Mouse (Mus musculus) thymus, postnatal 36 days (tissue): ENCODE data around the gene Rreb1.
A peak's percentile ranks its signal among the peaks of the same experiment; 100 is the strongest.

ENCODE experiments used
- DNase-seq, 2 experiments: peaks; one replicate each; pipeline ENCODE4 v3.0.0; 2022; ENCODE audit warnings: mixed read lengths in 2 of 2

Rreb1 gene

DNA sequence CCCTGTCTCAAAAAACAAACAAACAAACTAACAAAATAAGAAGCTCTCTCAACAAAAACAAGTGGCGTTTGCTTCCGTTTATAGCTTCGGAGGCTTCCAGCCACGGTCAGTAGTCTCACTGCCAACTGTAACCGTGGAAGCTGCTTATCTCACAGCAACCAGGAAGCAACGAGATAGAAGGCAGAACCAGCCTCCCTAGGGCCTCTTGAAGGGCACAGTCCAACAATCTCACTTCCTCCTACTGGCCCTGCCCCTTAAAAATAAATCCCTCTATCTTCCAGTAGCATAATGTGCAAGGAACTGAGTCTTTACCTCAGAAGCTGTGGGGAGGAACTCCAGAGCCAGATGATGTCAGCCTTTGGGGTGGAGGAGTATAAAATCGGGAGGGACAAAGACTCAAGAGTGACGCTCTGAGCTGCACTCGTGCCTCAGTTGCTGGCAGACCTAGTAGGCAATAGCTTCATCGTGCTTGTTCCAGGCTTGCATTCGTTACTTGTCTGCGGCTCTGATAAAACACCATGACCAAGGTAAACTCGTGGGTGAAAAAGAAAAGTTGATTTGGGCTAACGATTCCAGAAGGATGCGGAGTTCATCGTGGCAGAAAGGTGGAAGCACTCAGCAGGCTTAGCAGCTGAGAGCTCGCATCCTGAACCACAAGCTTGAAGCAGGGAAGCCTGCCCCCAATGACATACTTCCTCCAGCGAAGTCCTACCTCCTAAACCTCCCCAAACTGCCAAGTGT lies 180.5 kb downstream of the Rreb1 start:
- DNase-seq, result no peak

DNA sequence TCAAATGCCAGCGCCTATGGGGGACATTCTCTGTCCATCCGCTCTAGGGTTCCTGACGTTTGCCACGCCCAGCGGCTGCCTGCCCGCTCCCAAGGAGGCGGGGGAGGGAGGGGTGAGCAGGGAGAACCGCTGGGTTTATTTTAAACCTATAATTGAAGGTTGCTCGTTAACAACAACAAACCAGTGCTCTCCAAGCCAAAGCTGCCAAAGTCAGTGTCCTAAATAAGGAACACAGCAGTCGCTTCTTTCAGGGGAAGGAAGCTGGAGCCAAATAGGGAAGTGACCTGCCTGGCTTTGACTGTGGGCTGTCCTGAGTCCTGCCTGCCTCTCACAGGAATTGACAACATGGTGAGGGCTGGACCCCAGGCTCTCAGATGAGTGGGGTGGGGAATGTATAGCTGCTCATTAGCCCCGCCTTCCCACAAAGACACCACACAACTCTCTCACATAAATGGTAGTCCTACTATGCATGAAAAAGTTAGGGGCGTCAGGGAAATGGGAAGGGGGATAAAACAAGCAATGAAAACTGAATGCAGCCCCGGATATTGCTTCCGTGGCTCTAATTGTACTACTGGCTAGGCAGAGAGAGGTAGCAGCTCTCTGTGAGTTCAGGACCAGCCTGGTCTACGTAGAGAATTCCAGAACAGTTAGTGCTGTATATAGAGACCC lies 181.2 kb downstream of the Rreb1 start:
- no peak for DNase-seq

DNA sequence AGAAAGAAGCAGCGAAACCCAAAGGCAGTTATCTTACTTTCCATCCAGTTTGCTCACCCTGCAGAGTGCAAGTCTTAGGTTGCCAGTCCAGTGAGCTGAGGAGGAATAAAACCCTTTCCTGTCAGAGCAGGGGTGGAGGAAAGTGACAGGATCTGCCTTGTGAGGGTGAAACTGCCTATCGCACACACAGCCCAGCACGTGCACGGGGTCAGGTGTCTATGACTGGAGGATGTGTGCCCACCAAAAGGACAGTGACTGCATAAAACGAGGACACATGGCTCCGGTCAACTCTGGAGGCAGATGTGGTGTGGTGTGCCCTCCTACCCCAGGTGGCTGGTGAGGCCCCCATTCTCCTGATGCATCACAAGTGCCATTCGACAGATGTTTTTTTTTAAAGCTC lies 181.7 kb downstream of the Rreb1 start:
- DNase-seq, result no peak

DNA sequence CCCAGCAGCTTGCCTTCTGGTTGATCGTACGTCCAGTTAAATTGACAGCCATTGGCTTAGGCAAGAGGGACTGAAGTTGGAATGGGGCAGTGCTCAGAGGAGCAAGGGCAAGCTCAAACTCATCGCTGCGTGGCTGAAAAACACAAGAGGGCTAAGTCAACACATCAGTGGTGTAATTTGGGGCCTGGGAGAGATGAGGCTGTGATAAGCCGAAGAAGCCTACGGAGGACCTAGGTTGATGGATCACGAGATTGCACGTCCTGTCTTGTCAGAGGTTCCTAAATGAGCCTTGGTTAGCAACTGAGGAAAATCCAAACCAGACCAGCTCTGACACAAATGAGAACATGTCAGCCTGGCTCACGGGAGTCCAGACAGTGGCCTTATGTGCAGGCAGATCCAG lies 184.3 kb downstream of the Rreb1 start:
- no peak for DNase-seq

DNA sequence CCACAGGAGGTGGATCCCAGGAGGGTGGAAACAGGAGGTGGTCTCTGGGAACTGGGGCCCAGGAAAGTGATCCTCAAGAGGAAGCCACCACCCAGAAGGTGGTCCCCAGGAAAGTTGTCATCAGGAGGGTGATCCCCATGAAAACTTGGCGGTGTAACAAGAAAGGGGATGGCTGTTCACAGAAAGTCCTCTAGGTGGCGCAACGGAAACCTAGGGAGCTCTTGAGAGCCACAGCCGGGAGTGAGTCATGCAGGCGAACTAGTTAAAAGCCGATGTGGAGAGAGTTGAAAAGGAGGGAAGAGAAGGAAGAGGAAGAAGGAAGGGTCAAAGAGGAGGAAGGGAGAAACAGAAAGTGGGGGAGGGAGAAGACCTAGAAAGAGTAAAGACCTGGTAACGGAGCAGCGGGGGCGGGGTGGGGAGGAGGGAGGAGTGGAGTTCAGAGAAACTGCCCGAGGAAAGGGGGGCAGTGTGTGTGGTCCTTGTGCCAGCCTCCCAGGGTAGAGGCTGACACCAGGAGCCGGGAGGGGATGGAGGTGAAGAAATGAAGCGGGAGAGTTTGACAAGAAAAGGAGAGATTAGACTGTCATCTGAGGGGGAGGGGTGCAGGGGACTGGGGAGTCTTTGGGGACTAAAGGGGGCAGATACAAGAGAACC lies 185.3 kb downstream of the Rreb1 start:
- DNase-seq, result peak; percentile 67 to 69

DNA sequence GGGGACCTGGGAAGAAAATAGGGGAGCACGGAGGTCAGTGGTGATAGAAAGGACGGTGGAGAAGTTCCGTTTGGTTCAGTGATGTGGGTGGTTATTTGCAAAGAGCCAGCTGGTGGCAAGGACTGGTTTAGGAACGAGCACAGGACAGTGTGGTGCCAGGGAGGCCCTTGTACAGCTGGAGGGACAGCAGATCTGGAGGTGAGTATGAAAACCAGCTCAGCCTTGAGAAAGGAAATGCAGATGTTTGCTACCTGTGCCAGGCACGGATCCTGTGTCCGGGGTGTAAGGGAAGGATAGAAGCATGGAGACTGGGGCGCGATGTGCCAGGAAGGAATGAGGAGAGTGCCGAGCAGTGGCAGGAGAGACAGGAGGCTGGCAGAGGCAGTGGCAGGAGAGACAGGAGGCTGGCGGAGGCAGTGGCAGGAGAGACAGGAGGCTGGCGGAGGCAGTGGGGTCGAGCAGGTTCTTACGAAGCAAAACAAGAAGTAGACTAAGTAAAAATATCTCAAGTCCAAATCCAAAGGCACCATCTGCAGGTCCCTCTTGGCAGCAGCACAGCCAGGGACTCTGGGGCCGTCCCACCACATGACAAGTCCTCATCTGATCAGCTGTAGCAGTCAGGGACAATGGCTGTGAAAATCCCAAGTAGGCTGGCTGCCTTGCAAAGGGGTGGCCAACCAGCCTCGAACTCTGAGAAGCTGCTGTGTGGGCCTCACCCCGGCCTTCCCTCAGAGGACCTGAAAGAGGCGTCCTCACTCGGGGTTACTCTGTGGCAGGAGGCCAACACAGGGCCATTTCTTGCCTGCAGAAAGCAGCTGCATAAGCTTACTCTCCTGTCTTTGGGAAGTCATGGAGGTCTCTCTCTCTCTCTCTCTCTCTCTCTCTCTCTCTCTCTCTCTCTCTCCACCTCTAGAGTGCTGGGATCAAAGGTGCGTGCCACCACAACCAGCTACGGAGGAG lies 186.2 kb downstream of the Rreb1 start:
- no peak for DNase-seq

DNA sequence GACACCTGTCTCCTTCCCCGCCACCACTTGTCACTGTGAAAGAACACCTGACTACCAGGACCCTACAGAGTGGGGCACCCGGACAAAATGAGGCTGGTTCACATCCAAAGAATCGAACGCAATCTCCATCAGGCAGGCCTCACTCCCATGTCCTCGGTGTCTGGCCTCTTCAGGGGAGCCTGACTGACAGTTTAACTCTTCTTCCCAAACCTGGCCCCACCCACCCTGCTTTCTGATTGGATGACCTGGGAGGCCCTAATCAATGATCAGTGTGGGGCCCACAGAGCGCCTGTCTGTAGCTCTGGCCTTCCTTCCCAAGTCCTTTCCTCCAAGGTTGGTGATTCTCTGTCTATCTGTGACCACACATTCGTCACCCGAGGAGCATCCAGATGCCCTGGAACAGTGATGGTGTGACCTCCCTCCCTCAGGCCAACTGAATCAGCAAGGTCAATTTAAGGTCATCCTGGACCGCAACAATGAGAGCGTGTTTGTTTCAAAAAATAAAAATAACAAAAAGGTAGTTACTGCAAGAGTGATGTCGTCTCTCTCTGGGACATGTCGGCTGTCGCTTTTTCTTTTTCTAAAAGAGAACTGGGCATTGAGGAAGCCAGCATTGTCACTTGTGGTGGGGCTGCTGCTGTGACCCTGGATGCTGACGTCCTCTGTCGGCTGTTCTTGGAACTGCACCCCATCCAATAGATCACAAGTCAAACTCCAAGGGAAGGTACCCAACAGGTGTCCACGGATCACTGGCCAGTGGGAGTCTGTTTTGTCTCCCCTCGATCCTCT lies 187.1 kb downstream of the Rreb1 start:
- no peak for DNase-seq

DNA sequence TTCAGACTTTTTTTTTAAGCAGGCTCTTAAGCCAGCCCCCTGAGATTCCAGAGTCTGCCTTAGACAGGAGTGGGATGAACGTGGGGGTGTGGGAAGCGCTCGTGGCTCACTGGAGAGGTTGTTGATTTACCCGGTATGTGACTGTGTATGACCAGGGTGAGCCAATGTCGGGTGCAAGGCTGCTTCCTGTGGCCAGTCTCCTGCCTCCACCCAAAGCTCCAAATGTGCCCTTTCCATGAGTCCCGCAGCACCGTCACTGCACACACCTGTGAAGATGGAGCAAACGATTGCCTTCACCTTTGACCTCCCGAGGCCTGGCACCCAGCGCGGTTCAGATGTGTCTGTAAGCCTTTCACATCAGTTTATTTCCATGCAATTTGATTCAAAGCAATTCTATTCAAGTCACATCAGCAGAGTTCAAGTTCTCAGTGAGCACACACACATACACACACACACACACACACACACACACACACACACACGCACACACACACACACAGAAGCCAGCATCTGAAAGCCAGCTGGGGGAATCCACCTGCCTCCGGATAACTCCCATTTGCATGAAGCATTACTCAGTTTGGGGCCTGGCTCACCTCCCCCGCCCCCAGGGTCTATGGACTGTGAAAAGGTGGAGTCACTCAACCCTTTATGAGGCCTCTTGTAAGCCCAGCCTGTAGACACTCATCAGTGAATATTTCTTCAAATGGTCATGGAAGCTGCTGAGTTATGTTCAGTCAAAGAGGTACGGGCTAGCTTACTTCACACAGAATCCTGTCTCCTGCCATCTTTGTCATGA lies 188.3 kb downstream of the Rreb1 start:
- no peak for DNase-seq

DNA sequence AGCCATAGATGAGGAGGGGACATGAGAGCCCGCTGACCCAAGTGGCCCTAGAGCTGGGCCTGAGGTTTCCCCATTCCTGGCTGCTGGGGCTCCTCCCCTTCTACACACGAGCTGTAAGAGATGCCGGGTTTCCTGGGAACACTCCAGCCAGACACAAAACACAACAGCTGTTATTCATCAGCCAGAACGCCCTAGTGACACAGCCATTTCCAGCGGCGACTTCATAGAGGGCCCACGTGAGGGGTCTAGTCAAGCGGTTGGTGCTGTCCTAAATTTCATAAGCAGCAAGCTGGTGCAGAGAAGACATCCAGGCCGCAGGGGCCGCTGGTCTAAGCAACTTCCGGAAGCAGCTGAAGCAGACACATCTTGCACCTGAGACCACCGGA lies 188.8 kb downstream of the Rreb1 start:
- DNase-seq, result no peak

DNA sequence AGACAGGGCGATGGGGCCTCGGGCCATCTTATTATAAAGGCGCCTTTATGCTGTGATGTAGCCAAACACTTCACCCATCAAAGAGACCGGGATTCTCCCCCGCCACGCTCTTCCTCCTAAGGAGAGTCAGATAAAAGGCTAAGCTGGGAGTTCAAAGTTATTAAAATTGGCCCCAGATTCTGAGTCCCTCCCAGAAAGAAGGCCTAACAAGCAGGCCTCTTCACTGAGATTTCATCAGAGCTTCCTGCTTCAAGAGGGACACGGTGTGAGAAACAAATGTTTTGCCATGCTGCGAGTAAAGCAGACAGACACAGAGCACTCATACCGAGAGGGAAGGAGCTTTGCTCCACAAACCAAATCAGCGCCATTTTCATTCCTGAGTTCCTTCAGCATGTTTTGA lies 189.4 kb downstream of the Rreb1 start:
- DNase-seq, result no peak

DNA sequence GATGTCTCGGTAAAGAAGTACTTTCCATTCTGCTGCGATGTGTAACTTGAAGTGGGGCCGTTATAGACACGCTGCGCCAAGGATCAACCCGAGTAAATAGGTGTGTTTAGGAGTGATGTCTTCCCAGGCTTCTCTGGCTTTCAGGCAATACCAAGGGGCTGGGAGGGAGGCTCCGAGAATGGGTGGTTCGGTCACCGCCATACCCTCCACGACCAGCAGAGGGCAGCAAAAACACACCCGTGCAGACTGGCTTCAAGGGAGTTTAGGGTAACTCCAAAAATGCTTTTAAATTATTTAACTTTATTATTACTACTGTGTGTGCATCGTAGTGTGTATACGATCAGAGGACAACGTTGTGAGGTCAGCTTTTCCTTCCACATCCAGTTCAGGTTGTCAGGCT lies 191.1 kb downstream of the Rreb1 start:
- peak; percentile 78 to 89 for DNase-seq

DNA sequence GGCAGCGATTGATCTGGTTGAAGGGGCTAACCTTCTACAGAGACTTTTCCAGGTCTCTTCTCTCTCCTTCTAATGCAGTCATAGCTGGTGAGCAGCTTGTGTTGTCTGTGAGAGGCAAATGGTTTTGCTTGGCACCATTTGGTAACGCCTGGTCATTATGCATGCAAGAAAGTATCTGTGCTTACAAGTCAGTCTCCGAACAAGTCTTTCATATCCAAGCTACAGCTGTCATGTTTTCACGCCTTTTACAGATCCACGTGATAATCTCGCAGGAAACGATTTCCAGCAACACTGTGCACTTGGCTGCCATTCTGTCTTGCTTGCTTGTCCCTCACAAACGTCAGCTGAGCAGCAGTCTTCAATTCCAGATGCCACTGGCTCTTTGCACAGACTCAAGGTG lies 191.8 kb downstream of the Rreb1 start:
- no peak for DNase-seq

DNA sequence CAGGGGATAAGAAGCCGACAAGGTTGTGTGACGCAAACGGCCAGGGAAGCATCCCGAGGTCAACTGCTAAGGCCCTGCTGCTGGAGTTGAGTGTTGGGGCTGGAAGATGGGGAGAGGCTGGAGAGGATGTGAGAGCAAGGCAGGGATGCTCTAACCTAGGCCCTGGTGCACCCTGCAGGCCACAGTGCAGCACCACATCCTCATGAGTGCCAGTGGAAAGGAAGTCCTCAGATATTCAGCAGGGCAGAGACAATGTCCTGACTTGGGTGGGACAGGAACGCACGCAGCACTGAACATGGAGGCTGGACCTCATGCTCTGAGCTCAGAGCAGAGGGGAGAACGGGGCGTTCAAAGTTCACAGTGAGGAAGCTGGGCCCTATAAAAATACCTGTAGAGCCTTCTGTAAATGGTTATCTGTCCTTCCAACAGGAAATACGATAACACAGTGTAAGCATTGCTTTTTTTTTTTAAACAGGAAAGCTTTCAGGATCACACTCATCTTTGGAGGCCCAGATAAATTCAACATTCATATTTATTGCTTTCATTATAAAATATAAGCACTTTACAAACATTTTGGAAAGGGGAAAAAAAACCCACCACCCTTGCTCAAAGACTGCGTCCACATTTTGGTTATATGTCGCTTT lies 192.8 kb downstream of the Rreb1 start:
- DNase-seq, result no peak

DNA sequence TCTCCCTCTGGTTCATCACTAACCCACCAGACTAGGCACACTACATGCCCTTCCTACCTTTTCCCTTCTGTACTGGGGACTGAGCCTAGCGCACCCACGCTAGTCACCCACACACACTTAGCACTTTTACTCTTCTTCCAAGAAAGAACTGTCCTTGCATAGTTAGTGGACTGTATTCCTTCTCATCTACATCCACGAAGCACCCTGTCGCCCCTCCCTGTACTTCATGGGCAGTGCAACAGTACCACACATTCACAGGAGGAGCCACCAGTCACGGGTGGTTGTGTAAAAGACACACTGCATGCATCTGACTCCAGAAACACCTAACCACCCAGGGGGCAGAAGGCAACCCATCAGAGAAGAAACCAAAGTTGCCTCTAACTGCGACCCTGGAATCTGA lies 195.8 kb downstream of the Rreb1 start:
- DNase-seq, result no peak

DNA sequence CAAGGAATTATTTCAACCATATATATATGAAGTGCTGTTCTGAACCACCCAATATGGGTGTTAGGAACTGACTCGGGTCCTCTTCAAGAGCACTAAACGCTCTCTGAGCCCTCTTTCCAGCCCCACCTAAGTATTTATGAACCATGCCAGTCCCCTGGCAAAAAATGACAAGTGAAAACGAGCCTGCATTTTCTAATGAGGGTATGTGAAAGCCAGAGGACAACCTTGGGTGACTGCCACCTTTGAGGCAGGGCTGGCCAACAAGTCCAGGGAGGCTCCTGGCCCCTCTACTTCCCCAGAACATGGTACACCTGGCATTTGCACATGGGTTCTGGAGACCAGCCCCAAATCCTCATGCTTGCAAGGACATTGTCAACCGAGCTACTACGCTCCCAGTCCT lies 196.5 kb downstream of the Rreb1 start:
- no peak for DNase-seq

DNA sequence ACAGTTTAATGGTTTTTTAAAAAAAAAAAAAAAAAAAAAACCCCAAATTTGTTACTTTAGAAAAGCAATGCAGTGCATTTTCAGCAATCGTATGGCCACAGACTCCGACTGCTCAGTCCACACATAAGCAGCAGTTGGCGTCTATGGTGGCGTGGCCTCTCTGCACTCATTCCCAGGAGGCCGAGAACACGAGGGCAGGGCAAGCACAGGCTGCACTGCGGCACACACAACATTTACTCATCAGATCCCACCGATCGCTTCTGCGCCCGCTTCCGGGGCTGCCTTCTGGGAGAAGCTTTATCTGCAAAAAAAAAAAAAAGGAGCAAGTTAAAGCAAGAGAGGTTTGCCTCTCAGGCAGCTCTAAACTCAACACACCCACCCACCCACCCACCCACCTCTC lies 201.3 kb downstream of the Rreb1 start:
- DNase-seq, result no peak

DNA sequence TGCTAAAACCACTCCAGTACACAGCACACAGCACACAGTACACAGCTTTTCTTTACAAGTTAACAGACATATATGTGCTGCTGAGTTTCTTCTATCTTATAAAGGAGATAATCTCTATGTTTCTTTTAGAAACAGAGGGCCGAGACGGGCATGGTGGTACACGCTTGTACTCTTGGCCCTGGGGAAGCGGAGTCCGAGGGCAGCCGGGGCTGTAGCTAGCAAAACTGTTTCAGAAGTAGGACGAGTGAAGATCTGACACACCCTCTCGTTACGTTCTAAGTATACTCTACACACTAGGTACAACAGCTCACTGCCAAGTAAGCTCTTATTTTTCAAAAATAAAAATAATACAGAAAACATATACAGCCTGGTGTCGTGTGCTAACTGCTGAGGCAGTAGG lies 202.1 kb downstream of the Rreb1 start:
- DNase-seq, result no peak

DNA sequence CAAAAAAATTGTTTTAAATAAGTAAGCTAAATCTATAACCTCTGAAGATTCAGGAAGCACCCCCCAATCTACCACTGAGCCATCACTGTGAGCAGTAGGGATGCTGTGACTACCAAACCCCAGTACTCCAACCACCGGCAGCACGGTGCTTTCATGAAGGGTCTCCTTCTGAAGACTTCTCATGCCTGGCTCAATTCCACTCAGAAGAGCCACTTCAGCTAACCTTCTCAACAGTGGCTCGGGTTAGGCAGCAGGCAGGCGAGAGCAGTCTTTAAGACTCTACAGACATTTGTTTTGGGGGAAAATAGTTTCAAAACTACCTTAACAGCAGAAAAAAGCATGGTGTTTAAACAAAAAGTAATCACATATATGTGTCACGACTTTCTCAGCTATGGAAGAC lies 202.9 kb downstream of the Rreb1 start:
- DNase-seq, result no peak

DNA sequence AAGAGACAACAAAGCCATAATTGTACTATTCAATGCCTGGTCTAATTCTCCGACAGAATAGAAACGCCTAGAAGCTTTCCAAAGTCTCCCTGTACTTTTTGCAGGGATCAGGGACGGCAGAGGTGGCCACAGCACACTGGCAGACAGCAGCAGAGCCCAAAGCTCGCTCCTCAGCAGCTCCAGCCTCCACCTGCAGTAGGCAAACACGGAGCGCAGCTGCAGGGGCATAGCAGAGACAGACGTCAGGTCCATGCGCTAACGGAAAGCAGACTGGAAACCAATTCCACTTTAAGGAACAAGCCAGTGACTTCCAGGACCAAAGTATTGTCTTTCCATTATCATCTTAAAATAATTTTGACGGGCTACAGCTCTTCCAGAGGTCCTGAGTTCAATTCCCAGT lies 208.0 kb downstream of the Rreb1 start:
- DNase-seq, result no peak

DNA sequence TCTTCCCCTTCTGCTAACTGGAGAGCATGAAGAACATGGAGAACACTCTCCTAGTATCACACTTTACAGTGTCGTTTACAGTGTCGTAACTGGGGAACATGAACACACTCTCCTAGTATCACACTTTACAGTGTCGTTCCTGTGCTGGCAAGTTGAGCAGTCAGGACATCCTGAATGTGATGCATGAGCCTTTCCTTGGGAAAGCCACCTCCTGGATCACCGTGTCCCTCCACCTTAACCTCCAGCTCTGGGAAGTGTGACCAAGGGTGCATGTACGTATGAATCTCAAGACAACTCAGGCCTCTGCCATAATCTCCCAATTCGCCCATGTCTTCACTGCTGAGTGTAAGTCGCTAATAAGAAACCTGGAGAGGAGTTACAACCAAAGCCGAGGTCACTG lies 211.5 kb downstream of the Rreb1 start:
- DNase-seq, result no peak
